Mouse (Mus musculus): ENCODE results near the gene Lpp.

DNA sequence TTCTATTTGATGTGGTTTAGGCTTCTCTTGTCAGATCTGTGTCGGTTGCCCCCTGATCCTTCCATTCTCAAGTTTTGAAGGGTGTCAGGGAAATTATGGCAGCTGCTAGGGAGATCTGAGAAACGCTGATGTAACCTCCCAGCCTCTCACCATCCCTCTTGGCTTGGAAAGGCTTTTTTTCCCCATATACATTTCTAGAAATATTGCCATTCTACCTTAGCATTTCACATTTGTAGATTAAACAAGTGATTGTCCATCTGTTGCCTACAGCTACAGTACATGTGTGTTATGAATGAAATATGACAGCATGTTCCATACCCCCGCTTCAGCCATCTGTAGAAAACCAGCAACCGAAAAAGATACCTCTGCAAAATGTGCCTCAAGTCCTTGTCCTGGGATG lies 589.5 kb downstream of the Lpp start:
- TF ChIP-seq POLR2A (IDR thresholded peaks at IDR 0.05; ENCODE audit: low read depth, low read length) (no peak), CTCF (IDR thresholded peaks at IDR 0.05; ENCODE audit: borderline replicate concordance, insufficient read depth, low read length) (no peak)
